Mouse (Mus musculus) skeletal muscle tissue, adult 2 months (tissue): ENCODE results near the gene Trim56.

ENCODE experiments used
- DNase-seq: peaks from one replicate; pipeline ENCODE4 v3.0.0-alpha.2; 2012; ENCODE audit warnings: low read depth, low spot score

Gene Trim56

GRCm38 (mm10) chr5:137075726-137076125, 40.3 kb downstream of the Trim56 start:
- no peak for DNase-seq

- DNase-seq = peak; percentile 90
Observed at GRCm38 (mm10) chr5:137074191-137074651, 41.8 kb downstream of the Trim56 start.

GRCm38 (mm10) chr5:137073141-137073540, 42.9 kb downstream of the Trim56 start:
- DNase-seq = no peak

DNA sequence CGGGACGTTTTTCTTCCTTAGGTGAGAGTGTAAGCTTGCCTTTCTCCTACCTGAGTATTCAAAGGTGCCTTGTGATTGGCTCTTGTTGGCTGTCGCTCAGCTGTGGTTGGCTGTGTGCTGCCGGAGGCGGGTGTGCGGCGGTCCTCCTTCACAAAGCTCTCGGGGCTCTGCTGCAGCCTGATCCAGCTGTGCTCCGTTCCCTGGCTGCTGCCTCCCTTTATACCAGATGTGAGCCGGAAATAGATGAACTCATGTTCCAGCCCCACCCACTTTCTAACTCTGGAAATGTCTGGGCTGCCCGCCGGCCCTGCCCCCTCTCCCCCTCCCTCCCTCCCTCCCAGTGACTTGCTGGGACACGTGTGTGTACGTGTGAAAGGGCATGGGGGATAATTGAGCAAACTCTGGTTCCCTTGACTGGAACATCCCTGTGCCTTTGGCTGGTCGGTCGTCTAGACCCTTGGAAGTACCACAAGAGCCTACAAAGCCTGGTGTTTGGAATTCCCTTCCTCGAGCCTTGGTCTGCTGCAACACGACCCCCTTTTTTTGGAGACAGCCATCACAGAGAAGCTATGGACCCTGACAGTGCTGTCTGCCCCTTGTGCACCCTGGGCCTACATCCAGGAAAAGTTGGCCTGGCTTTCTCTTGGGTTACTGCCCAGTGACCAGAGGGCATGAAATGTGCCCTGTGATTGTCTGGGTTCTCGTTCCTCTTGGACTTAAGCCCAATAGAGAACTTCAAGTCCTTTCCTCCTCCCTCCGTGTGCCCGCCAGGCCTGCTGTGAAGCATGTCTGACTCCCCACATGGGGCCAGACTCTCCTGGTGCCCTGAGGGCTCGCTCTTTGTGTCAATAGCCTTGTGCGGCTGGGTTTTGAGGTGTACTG, 43.7 kb downstream of the Trim56 start, which contains the start of gene Serpine1:
Gene Serpine1 (minus strand): TSS at position 190 of the 882 bp plus-strand sequence.
- DNase-seq = peak; percentile 95

- no peak for DNase-seq
Observed at GRCm38 (mm10) chr5:137070881-137071605, 45.0 kb downstream of the Trim56 start.

DNA sequence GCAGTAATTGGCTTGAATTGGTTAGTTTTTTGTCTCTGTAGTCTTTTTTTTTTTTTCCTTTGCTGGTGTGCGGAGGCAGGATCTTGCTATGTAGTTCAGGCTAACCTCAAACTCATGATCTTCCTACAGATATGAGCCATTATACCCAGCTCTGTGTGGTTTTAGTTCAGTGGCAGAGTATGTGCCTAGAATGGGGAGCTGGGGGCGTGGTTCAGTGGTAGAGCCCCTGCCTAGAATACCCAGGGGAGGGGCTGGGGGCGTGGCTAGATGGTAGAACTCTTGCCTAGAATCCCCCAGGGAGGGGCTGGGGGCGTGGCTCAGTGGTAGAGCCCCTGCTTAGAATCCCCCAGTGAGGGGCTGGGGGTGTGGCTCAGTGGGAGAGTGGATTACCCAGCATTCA, 47.3 kb downstream of the Trim56 start:
- DNase-seq = no peak

DNA sequence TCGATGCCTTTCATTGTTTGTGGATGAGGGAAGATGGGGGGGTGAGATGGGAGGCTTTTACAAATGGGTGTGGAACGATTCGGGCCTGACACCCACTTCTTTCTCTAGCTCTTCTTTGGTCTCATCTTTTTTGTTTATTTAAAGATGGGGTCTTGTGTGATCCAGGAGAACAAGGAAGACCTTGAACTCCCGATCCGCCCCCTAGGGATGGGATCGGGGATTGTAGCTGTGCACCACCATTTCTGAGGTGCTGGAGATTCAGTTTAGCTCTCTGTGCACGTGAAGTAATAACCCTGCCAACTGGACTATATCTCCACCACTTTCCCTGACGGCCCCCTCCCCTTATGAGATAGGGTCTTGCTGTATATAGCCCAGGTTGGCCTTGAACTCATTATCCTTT, 50.1 kb downstream of the Trim56 start:
- DNase-seq = no peak

GRCm38 (mm10) chr5:137065454-137065853, 50.6 kb downstream of the Trim56 start:
- DNase-seq = no peak

DNA sequence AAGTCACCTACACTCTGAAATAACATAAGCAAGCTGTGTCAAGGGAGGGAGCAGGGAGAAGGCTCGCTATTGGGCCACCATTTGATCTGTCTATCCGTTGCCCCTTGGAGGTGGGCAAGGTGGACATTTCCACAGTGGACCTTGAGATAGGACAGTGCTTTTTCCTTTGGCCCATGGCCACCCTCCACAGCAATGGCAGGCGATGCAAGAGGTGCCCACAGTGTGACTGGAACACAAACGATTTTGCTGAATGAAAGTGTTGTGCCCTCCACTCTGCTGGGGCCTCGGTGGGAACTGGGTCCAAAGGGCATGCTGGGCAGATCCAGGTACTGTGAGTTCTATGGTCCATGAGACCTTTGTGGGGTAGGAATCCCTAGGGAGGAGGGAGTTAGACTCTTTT, 53.4 kb downstream of the Trim56 start:
- no peak for DNase-seq

DNA sequence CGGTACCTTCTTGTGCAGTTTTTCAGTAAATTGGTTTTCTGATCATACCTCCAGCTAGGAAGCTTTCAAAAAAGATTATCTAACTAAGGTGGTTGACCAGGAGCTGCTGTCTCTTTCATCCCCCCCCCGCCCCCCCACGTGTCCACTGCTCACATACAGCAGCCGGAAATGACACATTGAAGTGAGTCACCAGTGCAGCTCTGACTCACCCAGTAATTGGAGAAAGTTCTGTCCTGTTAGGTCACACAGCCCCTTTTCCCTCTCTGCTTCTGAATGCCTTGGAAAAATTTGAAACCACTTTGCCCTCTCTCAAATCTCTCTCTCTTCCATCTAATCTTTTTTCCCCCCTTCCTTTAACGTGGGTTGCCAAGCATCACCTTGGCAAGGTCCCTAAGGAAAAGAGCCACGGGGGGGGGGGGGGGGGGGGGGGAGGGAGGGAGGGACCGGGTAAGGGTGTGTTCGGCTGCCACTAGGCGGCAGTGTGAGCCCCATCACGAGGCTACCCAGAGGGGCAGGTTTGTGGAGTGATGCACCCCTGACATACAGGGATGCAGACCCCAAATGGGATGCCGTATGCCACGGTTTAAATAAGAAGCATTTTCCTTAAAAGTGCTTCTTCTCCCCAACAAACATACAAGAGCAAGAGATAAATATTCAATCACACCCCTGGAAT, 54.1 kb downstream of the Trim56 start:
- no peak for DNase-seq
